Mouse (Mus musculus) stomach, embryonic 16.5 days (tissue): ENCODE measurements around the gene Ppm1h. TPM values are rescaled to one million over a fixed set of nuclear protein-coding genes. Genes with fewer than 3 reads are reported as not detected.
A peak's percentile ranks its signal among the peaks of the same experiment; 100 is the strongest.

Source experiments
- ATAC-seq: fragments of 200-750 bp; cut with Nextera tagmentation; 2 replicates; pipeline ENCODE4 v1.8.0; 2017; ENCODE audit warnings: moderate number of reproducible peaks, moderate TSS enrichment; ENCODE audit not compliant: insufficient read depth, low FRiP score
- H3K27ac ChIP-seq: fragments of 300-500 bp; sonication (generic); 2 replicates; pipeline ENCODE4 v1.5.1; 2014; ENCODE audit warnings: low read length
- H3K27me3 ChIP-seq: fragments of 300-500 bp; sonication (generic); 2 replicates; pipeline ENCODE4 v1.6.1; 2014; ENCODE audit warnings: low read length, control low read depth, mixed read lengths; ENCODE audit not compliant: control insufficient read depth, insufficient read depth
- H3K36me3 ChIP-seq: fragments of 300-500 bp; sonication (generic); 2 replicates; pipeline ENCODE4 v1.6.1; 2014; ENCODE audit warnings: low read length; ENCODE audit not compliant: control insufficient read depth, insufficient read depth
- H3K4me1 ChIP-seq: fragments of 300-500 bp; sonication (generic); 2 replicates; pipeline ENCODE4 v1.6.1; 2014; ENCODE audit warnings: low read length, control low read depth, mixed read lengths; ENCODE audit not compliant: control insufficient read depth, insufficient read depth
- H3K4me2 ChIP-seq: fragments of 300-500 bp; sonication (generic); 2 replicates; pipeline ENCODE4 v1.6.1; 2014; ENCODE audit warnings: low read depth, low read length, mixed read lengths
- H3K4me3 ChIP-seq: fragments of 300-500 bp; sonication (generic); replicated peaks from 2 replicates; pipeline ENCODE4 v1.5.1; 2014; ENCODE audit warnings: mild to moderate bottlenecking, low read length
- H3K9ac ChIP-seq: fragments of 300-500 bp; sonication (generic); 2 replicates; pipeline ENCODE4 v1.6.1; 2014; ENCODE audit warnings: low read length
- H3K9me3 ChIP-seq: fragments of 300-500 bp; sonication (generic); replicated peaks from 2 replicates; pipeline ENCODE4 v1.6.1; 2016; ENCODE audit warnings: low read length, control low read depth; ENCODE audit not compliant: control insufficient read depth
- WGBS: fragments of 180-500 bp; shearing (Covaris S2); extraction: QIAGEN DNeasy Blood & Tissue Kit; methylation state at CpG from one replicate; pipeline ENCODE4 v1.1.7; 2014; 5-methylcytosine and 5-hydroxymethylcytosine counted together
- polyA plus RNA-seq: library from polyadenylated mRNA; unstranded; fragments of >200 nt; fragmentation: Nextera tagmentation; extraction: Ambion mirVana; gene quantifications from 2 replicates; pipeline ENCODE4 v1.2.1, GENCODE M21; 2015

Ppm1h gene
- polyA plus RNA-seq, 1 experiment from 2014 or later = 10.3 TPM

DNA sequence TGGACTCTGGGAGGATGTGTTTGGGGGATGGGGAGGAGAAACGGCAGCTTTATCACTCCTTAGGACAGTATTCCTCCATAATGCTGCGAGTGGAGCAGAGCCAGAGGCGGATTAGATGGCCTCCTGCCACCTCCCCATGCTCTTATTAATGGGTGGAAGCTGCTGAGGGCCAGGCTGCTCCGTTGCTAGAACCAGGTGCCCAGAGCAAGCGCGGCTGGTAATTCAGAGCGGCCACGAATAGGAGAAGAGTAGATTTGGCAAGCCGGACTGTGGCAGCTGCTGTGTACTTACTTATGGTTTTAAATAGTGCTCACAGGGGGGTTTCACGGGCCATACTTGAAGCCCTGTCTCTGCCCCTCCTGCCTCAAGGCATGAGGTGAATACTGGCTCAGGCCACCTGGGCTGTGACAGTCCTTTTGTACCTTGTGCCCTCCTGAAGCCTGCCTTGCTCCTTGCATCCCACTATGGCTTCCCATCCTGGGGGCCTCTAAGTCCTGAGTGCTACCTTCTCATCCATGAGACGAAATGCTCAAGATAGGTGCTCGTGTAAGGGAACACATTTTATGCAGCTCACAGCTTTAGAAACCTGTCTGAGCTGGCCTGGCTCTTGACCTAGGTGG lies 14.7 kb downstream of the Ppm1h start:
- Histone ChIP-seq H3K27ac (no peak overlapping the region), H3K9me3 (no peaks in the 10 kb centered on the region), H3K36me3 (no peaks in the 10 kb centered on the region), H3K4me2 (no peak overlapping the region), H3K9ac (no peak overlapping the region), H3K4me1 (0 out of 2 replicates have a peak, but pooled peaks cover 5% of the 10 kb centered on the region), H3K27me3 (no peaks in the 10 kb centered on the region), H3K4me3 (no peak overlapping the region)
- WGBS = 57% methylated on average over 12 of the region's 12 CpGs
- no peak for ATAC-seq

DNA sequence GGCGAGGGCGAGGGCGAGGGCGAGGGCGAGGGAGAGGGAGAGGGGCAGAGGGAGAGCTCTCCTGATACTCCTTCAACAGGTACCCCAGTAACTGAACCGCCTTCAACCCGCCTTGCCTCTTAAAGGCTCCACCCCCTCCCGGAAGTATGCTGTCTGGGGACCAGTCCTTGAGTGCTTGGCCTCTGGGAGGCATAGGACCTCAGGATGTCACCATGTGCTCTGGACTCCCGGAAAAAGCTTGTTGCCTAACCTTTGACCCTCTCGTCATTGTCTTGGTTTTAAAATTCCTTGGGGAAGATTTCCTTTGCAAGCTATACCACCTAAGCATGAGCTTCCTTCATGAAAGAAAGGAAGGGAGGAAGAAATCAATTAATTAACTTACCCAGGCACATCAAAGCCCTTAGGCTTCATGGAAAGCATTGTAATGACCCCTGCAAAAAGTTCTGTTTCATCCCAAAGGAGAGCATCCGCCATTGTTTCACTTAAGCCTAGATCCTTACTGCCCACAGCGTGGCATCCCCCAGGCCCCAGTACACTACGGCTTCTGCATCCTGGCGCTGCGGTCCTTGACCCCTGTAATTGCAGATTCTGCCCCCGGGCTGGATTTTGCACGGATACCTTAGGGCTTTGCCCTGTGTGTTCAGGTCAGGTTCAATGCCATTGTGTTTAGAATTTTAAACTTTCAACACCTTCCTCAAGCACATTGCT lies 15.5 kb downstream of the Ppm1h start:
- no peaks in the 10 kb centered on the region for H3K27me3 ChIP-seq
- H3K4me2 ChIP-seq = no peak overlapping the region
- no peak overlapping the region for H3K9ac ChIP-seq
- WGBS = 74% methylated on average over 12 of the region's 17 CpGs
- H3K9me3 ChIP-seq = no peaks in the 10 kb centered on the region
- H3K27ac ChIP-seq = no peak overlapping the region
- no peaks in the 10 kb centered on the region for H3K36me3 ChIP-seq
- H3K4me1 ChIP-seq = 0 out of 2 replicates have a peak, but pooled peaks cover 5% of the 10 kb centered on the region
- no peak overlapping the region for H3K4me3 ChIP-seq
- peak; percentile 44; the same call in 1 of the 2 replicates for ATAC-seq

DNA sequence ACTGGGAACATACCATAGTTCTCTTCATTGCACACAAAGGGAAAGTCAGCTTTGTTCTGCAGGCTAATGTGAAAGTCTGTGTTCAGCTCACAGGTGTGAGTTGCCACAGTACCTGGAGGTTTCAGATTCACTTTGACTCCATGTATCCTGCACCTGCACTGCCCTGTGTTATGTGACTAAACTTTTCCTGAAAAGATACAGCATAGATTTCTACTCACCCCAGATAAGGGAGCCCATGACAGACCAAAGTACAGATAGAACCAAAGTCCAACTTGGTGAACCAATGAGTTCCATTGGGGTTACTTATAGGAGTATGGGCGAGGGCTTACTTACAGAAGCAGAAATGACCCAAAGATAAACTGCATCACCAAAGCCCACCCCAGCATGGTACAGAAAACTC lies 17.8 kb downstream of the Ppm1h start:
- Histone ChIP-seq H3K9ac (no peak overlapping the region), H3K4me1 (no peaks in the 10 kb centered on the region), H3K4me2 (no peak overlapping the region), H3K27ac (no peak overlapping the region), H3K27me3 (no peaks in the 10 kb centered on the region), H3K36me3 (no peaks in the 10 kb centered on the region), H3K9me3 (no peaks in the 10 kb centered on the region), H3K4me3 (no peak overlapping the region)
- no peak for ATAC-seq
- WGBS = 91% methylated on average over 1 of the region's 1 CpGs

DNA sequence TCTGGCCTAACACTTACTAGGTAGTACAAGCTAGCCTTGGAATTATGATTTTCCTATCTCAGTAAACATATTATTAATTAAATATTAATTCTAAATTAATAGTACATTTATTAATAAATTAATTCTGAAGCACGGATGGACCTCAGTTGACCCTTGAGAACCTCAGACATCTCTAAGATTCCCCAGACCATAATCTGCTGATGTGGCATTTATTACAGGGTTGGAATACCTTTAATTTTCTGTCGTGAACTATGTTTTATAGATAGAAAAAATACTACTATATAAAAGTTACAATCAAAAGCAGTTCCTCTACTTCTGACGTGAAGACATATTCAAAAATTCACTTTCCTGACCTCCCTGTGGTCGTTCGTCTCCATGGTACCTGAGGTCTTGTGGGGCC lies 19.8 kb downstream of the Ppm1h start:
- H3K4me2 ChIP-seq = no peak overlapping the region
- H3K9ac ChIP-seq = no peak overlapping the region
- H3K27me3 ChIP-seq = no peaks in the 10 kb centered on the region
- ATAC-seq = no peak
- 80% methylated on average over 5 of the region's 5 CpGs for WGBS
- no peaks in the 10 kb centered on the region for H3K9me3 ChIP-seq
- no peak overlapping the region for H3K4me3 ChIP-seq
- H3K27ac ChIP-seq = no peak overlapping the region
- no peaks in the 10 kb centered on the region for H3K4me1 ChIP-seq
- no peaks in the 10 kb centered on the region for H3K36me3 ChIP-seq

DNA sequence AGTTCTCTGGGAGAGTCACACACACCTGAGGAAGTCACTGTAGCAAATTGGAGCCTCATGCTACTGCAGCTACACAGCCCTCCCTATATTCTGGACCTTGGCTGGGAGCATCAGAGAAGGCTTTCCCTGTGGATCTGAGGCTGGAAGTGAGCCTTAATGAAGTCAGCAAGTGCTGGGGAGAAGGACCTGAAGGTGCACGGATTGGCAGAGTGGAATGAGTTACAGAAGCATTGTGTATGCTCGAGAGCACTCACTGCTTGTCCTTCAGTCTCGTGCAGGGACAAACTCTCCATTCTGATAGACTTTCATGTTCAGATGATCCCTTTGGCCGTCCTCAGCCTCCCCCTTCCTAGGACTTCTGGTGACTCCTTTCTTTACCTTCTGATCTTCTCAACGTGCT lies 26.3 kb downstream of the Ppm1h start:
- Histone ChIP-seq H3K4me2 (no peak overlapping the region), H3K36me3 (no peaks in the 10 kb centered on the region), H3K27ac (no peak overlapping the region), H3K9ac (no peak overlapping the region), H3K27me3 (no peaks in the 10 kb centered on the region), H3K4me3 (no peak overlapping the region), H3K9me3 (no peaks in the 10 kb centered on the region), H3K4me1 (no peaks in the 10 kb centered on the region)
- WGBS = 86% methylated on average over 5 of the region's 5 CpGs
- no peak for ATAC-seq

DNA sequence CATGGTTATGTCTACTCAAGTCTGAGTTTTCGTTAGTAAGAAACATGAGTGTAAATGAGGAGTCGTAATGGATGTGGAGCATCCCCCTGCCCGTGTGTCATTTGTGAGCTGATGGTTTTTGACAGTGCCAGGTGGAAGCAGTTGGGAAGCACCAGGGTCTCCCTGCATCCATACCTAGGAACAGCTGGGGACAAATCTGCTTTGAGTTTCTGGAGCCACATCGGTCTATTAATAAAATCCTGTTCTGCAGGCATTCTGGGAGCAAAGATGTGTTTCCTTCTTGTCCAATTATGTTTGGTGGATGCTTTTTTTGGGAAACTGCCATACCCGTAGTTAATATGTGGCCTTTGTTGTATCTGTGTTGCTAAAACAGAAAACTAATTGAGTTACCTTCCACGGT lies 26.9 kb downstream of the Ppm1h start:
- H3K27ac ChIP-seq = no peak overlapping the region
- H3K9me3 ChIP-seq = no peaks in the 10 kb centered on the region
- no peak overlapping the region for H3K4me3 ChIP-seq
- no peaks in the 10 kb centered on the region for H3K4me1 ChIP-seq
- H3K27me3 ChIP-seq = no peaks in the 10 kb centered on the region
- no peaks in the 10 kb centered on the region for H3K36me3 ChIP-seq
- H3K4me2 ChIP-seq = no peak overlapping the region
- WGBS = 83% methylated on average over 6 of the region's 6 CpGs
- no peak overlapping the region for H3K9ac ChIP-seq
- no peak for ATAC-seq

DNA sequence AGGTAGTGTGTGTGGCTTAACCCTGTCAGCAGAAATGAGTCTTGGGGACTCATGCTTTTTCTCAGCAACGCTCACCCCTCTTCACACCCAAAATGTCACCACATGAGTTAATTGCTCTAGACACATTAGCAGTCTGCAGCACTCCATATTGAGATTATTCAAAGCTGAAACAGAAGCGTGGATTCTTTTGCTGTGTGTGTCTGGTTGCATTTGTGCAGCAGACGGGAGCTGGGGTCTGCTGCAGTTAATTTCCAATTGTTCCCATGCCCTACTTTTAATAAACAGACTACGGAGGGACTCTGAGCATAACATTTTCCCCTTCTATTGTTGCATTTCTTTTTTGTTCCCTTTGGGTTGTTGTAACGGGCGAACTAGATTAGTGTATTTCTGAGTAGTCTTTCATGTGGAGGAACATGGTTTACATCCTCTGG lies 32.8 kb downstream of the Ppm1h start:
- Histone ChIP-seq H3K4me3 (no peak overlapping the region), H3K36me3 (no peaks in the 10 kb centered on the region), H3K27me3 (no peaks in the 10 kb centered on the region), H3K9me3 (no peaks in the 10 kb centered on the region), H3K4me2 (no peak overlapping the region), H3K4me1 (no peaks in the 10 kb centered on the region), H3K9ac (no peak overlapping the region), H3K27ac (no peak overlapping the region)
- no peak for ATAC-seq
- 57% methylated on average over 6 of the region's 6 CpGs for WGBS

DNA sequence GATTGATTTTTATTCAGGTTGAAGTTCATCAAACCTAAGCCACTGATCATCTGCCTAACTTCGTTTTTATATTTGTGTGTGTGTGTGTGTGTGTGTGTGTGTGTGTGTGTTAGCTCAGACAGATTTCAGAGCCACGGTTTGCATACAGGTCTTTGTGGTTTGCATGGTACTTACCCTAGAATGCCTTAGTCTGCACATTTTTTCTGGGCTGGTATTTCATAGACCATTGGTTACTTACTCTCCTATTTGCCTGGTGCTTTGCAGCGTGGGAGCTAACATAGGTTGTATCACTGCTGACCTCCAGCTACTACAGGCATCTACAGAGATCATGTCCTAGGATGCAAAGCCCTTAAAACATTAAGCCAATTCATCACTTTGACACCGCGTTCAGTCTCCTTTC lies 33.7 kb downstream of the Ppm1h start:
- no peak for ATAC-seq
- H3K27ac ChIP-seq = no peak overlapping the region

DNA sequence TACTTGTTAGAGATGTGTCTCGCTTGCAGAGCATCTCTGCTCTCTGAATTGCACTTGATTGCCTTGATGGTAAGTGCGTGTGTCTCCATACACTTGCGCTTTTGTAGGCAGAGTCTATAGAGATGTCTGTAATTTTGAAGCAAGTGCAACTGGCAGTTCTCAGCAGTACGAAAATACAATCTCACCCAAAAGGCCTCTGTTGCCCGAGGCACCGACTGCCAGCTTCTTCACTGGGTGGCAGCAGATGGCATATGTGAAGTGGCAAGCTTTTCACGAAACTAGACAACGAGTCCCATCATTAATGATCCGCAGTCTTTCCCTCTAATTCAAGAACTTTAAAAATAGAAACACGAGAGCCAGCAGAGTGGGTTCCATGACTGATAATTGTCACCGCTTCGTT lies 37.3 kb downstream of the Ppm1h start:
- H3K27ac ChIP-seq = no peak overlapping the region
- no peaks in the 10 kb centered on the region for H3K36me3 ChIP-seq
- H3K4me1 ChIP-seq = no peaks in the 10 kb centered on the region
- WGBS = 86% methylated on average over 12 of the region's 12 CpGs
- no peak overlapping the region for H3K4me3 ChIP-seq
- no peak overlapping the region for H3K9ac ChIP-seq
- H3K9me3 ChIP-seq = no peaks in the 10 kb centered on the region
- no peak for ATAC-seq
- H3K4me2 ChIP-seq = no peak overlapping the region
- H3K27me3 ChIP-seq = no peaks in the 10 kb centered on the region

More for the DNA sequence above, 33.7 kb downstream of the Ppm1h start:
- H3K4me3 ChIP-seq = no peak overlapping the region
- H3K9me3 ChIP-seq = no peaks in the 10 kb centered on the region
- 38% methylated on average over 5 of the region's 5 CpGs for WGBS
- H3K9ac ChIP-seq = no peak overlapping the region
- no peaks in the 10 kb centered on the region for H3K4me1 ChIP-seq
- no peak overlapping the region for H3K4me2 ChIP-seq
- H3K27me3 ChIP-seq = no peaks in the 10 kb centered on the region
- H3K36me3 ChIP-seq = no peaks in the 10 kb centered on the region
